Mouse (Mus musculus) monocyte, adult 2 months (primary cell): ENCODE data around the gene Ehbp1.

Source experiments
- DNase-seq, 2 experiments: peaks; one replicate each; pipeline ENCODE4 v3.0.0; 2022; ENCODE audit warnings: low spot score in 2 of 2, low read depth in 1 of 2

Gene Ehbp1

GRCm38 (mm10) chr11:22002783-22003340 is 339.2 kb downstream of the Ehbp1 start, which contains the start of gene Otx1:
TSS of gene Otx1 (minus strand) at chr11:22002897.
- DNase-seq: no peak

GRCm38 (mm10) chr11:22002062-22002782 is 339.9 kb downstream of the Ehbp1 start:
- DNase-seq: no peak

DNA sequence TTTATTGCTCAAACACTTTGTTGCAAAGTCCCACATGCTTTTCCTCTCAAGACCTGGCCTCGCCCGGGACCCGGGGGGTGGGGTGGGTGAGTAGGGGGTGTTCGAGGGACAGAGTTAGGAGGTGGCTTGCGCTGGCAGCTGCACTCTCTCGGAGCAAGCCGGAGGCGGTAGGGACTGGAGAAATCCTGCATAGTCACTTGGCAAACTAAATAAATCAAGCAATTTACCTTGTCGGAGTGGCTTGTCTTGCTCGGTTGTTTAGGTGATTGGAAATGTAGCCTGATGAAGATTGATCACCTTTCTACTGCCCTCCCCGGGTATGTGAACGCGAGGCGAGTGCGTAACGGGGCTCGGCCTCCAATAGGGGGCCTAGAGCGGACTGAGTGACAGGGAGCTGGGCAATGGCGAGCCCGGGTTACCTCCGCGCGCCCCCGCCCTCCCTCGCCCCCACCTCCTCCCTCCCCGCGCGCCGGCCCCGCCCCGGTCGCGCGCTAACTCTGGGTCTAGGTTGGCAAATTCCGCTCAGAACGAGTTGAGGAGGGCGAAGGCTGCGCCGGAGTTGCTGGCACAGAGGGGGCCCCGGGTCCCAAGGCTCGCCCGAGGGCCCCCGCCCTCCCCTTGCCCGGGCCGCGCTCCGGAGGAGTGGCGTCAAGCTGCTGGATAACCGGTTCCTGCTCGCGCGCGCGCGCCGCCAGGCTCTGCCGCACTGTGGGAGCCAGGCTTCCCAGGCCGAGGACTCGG is 340.6 kb downstream of the Ehbp1 start:
- no peak for DNase-seq

DNA sequence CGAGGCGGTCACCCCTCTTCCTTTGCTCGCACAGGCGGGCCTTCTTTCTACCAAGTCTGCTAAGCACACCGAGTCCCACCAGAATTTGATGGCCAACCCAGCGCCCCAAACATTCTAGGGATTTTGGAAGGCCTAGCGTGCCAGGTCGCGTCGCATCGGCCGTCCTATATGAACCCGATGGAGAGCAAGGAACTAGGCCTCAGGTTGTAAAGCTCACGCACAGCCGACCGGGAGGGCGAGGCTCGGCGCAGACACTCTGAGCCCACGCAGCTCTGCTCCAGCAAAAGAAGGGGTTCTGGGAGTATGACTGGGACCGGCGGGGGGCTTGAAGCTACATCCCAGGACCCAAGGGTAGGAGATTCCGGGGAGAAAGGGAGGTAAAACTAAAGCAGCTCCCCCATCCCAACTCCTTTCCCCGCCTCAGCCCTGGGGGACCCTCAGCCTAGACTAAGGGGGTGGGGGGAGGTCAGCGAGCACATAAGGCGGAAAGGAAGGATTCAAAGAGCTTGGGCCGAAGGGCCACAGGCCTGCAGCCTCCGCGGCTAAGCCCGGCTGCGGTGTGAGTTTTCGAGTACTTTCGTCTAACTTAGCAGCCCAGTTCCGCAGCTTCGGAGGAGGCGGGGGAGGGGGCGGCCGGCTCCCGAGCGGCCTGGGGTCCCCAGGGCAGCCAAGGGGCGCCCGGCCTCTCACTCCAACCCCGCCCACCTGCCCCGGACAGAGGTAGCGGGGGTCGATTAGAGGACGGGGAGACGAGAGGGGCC is 341.6 kb downstream of the Ehbp1 start:
- DNase-seq: no peak

DNA sequence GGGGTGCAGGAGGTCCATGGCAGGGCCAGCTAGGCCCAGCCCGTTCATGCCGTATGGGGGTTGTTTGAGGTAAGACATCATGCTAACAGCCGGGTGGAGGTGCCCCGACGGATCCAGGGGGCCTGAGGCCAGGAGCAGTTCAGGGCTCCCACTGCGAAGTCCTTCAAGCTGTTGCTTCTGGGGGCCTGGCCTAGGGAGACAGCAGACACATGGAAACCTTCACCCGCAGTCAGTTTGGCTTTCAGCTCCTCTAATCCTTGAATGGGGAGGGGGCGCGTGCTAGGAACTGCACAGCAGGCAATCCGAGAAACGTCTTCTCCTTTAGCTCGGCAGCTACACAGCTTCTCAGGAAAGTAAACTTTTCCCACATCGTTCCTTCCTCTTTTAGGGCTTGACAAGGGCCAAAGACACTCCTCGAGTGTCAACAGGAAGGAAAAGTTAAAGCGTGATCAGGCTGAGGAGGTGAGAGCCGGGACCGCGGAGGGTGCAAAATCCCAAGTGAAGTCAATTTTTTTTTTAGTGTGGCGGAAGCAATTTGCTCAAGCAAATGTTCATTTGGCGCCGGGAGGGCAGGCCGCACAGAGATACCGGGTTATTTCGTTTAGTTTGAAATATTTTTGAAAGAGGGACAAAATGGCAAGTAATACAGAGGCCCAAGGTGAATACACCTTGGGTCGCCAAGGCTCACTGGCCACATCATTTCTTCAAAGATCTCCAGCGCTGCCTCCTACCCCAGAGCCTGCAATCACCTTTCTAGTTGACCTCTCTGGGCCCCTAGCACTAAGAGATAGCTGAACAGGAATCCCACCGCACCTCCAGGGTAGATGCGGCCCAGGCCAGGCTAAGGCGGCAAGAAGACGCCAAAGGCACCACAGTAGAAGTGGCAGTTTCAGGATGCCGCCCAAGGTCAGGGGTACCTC is 342.4 kb downstream of the Ehbp1 start:
- no peak for DNase-seq

- DNase-seq: no peak
These were observed 343.7 kb downstream of the Ehbp1 start for GRCm38 (mm10) chr11:21998141-21999047.

DNA sequence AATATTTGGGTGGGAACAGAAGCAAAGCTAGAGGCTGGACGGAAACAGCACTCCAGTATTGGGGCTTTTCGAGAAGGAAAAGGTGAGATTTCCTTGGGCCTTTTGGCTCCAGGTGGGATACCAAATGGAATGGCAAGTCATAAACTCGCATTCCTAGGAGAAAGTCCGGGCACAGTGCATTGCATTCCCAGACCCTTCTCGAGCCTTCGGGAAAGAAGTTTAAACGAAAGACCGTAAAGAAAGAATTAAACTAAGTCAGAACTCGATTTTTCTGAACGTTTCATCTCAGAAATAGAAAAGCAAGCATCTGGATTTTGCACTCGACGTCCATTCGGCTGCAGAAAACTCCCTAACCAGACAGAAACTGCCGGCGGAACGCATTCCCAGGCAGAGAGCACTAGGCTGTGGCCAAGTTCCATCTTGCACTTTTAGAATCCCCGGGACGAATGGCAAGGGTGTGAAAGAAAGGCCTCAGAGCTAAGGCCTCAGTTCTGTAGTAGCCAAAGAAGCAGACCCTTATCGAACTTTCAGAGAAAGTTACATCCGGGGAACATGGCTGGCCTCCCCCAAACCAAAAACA is 344.4 kb downstream of the Ehbp1 start:
- no peak for DNase-seq

GRCm38 (mm10) chr11:21996661-21997560 is 345.2 kb downstream of the Ehbp1 start:
- no peak for DNase-seq

- no peak for DNase-seq
These were observed 345.8 kb downstream of the Ehbp1 start for GRCm38 (mm10) chr11:21996325-21996647.

GRCm38 (mm10) chr11:21995534-21996324 is 346.4 kb downstream of the Ehbp1 start:
- DNase-seq: no peak

- no peak for DNase-seq
These were observed 347.4 kb downstream of the Ehbp1 start for GRCm38 (mm10) chr11:21994377-21995370.

DNA sequence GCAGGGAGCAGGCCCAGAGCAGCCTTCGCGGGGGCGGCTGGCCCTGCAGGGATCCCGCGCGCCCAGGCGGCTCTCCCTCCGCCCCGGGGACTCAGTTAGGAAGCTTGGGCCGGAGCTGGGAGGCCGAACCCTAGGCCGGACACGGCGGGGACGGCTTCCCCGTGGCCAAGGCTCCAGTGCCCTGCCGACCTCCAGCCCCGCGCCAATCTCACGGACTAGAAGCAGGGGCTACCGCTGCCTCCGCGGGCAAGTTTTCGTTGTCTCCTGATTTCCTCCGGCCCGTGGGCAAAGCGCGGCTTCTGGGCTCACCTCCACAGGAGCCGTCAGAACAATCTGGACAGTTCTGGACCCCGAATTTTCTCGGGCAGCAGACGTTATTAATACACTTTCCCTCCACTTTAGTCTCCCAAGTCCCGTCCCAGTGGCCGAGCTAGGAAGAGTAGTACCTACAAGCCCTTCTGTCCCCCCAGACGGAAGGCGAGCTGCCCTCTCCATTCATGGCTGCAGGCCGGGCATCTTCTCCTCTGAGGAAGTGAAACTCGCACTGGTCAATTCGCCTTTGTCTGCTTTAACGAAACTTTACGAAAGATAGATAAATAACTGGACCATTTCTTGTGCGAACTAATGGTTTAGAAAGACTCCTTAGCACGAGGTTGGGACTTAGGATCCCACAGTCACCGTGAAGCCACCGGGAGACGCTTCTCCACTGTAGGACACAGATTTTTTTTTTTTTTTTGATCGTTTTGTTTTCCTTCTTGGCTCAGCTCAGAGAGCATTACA is 348.3 kb downstream of the Ehbp1 start:
- no peak for DNase-seq

GRCm38 (mm10) chr11:21992761-21993596 is 349.1 kb downstream of the Ehbp1 start:
- no peak for DNase-seq

DNA sequence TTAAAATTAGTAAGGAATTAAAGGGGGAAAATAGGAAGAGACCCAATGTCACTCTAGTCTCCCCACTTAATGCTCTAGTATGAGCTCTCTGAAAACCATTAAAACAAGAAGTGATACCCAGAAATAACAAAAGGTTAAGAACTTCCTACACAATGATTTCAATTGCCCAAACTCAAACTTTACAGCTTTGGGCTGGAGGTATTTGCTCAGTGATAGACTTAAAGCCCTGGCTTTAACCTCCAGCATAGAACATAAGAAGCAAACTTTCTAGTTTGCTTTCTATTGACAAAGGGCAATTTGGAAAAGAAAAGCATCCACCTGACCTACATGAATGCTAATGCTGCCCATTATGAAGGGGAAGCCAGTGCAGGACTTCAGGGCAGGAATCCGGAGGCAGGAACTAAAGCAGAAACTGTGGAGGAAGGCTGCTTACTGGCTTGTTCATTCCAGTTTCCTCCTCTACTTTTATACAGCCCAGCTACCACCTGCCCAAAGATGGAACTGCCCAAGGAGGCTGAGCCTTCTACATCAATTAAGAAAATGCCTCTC is 353.6 kb downstream of the Ehbp1 start:
- no peak for DNase-seq
